Mouse (Mus musculus): ENCODE measurements around the gene Ptrh1.

Ptrh1 gene

GRCm38 (mm10) chr2:32775359-32776074 lies at the start of gene Ptrh1, which contains the start of gene Ttc16:
Ptrh1 (plus strand) TSS chr2:32775786.
Ttc16 (minus strand) TSS chr2:32775633.
- DNase-seq (ENCODE audit: low spot score in 2 of 2): peak; percentile 96 to 98

DNA sequence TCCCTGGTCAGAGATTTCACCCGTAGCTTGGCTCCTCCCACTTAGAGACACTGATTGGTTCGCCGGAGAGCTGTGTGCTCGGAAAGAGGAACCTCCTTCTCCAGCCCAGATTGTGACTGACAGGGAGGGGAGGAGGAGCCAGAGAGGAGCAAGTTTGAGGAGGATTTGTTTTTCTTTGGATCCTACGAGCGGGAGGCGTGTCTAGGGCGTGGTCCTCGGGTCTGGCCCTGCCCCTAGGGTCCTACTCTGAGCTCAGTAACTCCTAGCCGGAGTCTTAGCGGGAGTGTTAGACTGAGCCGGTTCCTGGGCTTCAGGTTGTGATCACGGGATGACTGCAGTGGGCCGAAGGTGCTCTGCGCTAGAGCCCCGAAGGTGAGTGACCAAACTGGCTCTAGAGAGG lies 48.2 kb upstream of the Ptrh1 start:
- peak; percentile 88 to 91 for DNase-seq (ENCODE audit: low spot score in 2 of 2)

- no peak for DNase-seq (ENCODE audit: low spot score in 2 of 2)
Observed at GRCm38 (mm10) chr2:32728463-32728862, 47.1 kb upstream of the Ptrh1 start.

DNA sequence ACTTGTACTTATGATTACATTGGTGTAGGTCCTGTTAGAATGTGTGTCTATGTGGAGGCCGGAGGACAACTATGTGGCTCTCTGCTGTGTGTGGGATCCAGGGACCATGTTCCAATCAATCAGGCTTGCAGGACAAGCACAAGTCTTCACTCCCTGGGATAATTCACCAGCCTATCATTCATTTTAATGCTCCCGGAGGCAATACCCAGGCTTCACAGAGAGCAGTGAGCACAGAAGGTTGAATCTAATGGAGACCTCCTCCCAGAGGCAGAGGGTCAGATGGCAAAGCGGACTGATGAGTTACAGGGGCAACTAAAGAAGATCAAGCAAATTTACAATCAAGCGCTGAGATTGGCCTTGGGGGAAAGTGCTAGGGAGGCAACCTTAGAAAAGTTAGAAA lies 46.0 kb upstream of the Ptrh1 start:
- no peak for DNase-seq (ENCODE audit: low spot score in 2 of 2)

GRCm38 (mm10) chr2:32730854-32731253 lies 44.7 kb upstream of the Ptrh1 start:
- no peak for DNase-seq (ENCODE audit: low spot score in 2 of 2)

DNA sequence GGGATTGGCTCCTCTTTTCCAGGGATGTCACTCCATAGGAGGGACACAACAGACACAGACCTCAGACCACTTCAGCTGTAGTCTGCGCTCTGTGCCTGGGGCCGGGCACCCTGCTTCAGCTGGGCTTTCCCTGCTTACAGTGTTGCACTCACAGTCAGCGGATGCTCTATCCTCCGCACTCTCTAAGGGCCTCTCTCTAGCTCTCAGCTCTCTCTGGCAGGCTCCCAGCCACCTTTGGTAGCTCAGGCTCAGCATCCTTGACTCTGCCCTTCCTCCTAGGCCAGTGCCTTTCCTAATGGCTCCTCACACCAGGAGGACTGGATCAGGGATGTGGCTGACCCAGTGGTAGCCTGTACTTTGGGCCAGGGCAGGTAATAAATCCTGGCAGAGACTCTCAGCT lies 43.7 kb upstream of the Ptrh1 start:
- DNase-seq (ENCODE audit: low spot score in 2 of 2): no peak

DNA sequence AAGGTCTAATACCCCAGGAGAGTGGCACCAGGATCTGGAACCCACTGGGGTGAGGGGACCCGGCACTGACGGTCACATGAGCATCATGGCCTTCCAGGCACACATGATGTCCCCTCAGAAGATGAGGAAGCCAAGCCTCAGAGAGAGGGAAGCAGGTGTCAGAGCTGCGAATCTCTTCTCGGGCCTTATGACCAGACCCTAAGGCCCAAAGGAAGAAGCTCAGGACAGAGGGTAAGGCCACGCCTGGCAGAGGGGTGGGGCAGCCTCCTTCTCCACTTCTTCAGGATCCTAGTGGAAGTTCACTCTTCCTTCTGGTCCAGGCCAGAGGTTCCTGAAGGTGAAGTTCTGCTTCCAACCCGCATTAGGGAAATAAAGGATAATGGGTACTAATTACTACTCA lies 42.9 kb upstream of the Ptrh1 start:
- no peak for DNase-seq (ENCODE audit: low spot score in 2 of 2)

DNA sequence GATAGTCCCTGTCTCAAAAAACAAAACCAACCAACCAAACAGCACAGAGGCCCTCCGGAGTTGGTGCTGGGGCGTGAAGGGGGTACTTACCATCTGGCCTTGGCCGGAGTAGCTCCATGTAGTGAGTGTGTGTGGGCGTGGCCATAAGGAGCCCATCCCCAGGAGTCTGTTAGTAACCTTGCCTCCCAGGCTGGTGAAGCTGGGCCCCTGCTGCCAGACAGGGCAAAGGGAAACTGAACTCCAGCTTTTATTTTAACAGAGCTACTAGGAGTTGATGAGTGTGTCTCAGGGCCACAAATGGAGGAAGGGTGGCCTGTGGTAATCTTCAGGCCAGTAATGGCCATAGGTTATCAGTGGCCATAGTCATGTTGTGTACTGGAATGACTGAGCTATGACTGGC lies 41.1 kb upstream of the Ptrh1 start:
- no peak for DNase-seq (ENCODE audit: low spot score in 2 of 2)

DNA sequence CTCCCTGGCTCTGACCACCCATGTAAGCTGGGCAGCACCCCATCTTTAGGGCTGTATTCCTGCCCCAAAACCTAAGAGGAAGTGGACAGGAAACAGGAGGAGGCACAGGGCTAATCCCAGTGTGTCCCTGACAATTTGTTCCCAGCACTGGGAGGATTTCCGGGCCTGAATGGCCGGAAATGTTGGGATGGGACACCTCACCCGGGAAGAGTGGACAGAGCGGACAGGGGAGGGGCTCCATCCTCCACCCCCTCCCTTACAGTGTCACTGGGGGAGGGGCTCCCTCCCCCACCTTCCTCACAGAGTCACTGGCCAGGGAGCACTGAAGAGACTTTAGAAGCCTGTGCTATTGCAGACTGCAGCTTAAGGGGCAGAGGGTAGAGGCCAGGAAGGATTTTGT lies 40.7 kb upstream of the Ptrh1 start:
- no peak for DNase-seq (ENCODE audit: low spot score in 2 of 2)

GRCm38 (mm10) chr2:32736306-32736829 lies 39.2 kb upstream of the Ptrh1 start:
- DNase-seq (ENCODE audit: low spot score in 2 of 2): no peak

GRCm38 (mm10) chr2:32737008-32737407 lies 38.6 kb upstream of the Ptrh1 start:
- no peak for DNase-seq (ENCODE audit: low spot score in 2 of 2)

GRCm38 (mm10) chr2:32739311-32739710 lies 36.3 kb upstream of the Ptrh1 start:
- no peak for DNase-seq (ENCODE audit: low spot score in 2 of 2)

DNA sequence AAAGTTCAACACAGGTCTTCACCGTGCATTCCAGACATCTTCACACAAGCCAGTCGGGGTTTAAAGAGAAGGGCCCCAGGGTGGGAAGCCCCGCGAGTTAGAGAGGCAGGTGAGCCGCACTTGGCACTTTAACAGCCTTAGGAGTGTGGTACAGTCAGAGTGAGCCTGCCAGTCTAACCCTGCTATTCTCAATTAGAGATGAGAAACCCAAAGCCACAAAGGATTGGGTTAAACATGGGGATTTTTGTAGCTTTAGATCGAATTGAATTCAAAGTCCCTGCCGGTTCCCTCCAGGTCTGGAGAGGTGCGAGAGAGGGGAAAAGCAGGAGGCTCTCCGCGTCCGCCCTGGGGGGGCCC lies 34.7 kb upstream of the Ptrh1 start, which contains the start of gene 6330409D20Rik:
Gene 6330409D20Rik, minus strand, starts transcription at position 101 of the 357 bp plus-strand sequence.
- DNase-seq (ENCODE audit: low spot score in 2 of 2): no peak

- DNase-seq (ENCODE audit: low spot score in 2 of 2): no peak
Observed at GRCm38 (mm10) chr2:32741273-32742172, 34.1 kb upstream of the Ptrh1 start.

DNA sequence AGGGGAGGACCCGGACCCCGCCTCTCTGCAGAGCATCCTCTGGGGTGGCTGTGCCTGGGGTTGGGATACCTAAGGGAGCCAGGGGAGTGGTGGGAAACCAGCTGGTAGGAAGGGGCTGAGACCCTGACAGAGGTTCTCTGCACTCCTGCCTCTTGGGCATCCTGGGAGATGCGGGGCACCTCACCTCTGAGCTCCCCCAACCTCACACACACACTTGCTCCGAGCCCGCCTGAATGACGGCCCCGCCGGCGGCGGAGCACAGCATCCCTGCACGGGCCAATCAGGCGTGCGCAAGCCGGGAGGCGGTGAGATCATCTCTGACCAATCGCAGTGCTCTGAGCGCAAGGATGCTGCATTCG lies 33.4 kb upstream of the Ptrh1 start:
- DNase-seq (ENCODE audit: low spot score in 2 of 2): no peak

DNA sequence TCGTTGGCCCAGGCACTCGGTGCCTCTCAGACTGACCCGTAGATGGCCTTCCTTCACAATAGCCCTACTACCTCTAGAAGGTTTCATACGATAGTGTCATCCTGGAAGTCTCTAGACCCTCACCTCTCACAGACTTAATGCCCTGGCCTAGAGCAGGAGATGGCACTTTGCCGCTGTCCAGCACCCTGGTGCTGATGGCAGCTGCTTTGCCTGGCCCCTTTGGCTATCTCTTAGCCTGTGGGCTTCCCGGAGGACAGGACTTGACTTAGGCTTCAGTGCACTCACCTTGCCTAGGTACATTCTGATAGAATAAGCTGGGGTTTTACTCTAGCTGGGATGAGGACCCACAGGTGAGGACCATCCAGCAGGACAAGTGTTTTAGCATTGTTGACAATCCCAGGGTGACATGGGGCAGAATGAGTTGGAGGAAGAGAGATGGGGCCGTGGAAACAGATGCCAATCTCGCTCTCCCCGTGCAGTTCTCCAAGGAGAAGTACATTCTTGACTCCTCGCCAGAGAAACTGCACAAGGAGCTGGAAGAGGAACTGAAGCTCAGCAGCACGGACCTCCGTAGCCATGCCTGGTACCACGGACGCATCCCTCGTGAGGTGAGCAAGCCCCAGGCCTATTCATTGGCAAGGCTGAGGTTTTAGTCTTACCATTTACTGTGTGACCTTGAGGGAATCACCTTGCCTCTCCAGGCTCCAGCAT lies 31.2 kb upstream of the Ptrh1 start:
- DNase-seq (ENCODE audit: low spot score in 2 of 2): no peak

DNA sequence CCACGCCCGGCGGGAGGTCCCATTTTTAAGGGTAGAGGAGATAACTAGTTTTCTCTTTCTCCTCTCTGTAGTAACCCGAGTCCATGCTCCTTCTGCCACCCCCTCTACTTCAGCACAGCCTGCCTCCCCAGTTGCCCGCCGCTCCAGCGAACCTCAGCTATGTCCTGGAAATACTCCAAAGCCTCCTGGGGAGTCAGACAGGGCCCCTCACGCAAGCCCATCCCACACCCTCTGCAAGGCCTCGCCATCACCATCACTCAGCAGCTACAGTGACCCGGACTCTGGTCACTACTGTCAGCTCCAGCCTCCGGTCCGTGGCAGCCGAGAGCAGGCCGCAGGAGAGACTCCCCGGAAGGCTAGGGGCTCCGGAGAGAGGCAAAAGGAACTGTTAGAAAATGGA lies 26.5 kb upstream of the Ptrh1 start:
- DNase-seq (ENCODE audit: low spot score in 2 of 2): no peak

GRCm38 (mm10) chr2:32750199-32750598 lies 25.4 kb upstream of the Ptrh1 start:
- DNase-seq (ENCODE audit: low spot score in 2 of 2): no peak

- peak in 1 of 2 experiments; percentile 53 for DNase-seq (ENCODE audit: low spot score in 2 of 2)
Observed at GRCm38 (mm10) chr2:32750887-32751664, 24.5 kb upstream of the Ptrh1 start.

- DNase-seq (ENCODE audit: low spot score in 2 of 2): no peak
Observed at GRCm38 (mm10) chr2:32751665-32752033, 23.9 kb upstream of the Ptrh1 start.

GRCm38 (mm10) chr2:32752181-32752580 lies 23.4 kb upstream of the Ptrh1 start:
- no peak for DNase-seq (ENCODE audit: low spot score in 2 of 2)

All from urinary bladder, postnatal 4 days (tissue).